Mouse (Mus musculus) inflammation-experienced regulatory T-cells, adult 16 weeks (primary cell): ENCODE measurements around the gene Dpy19l3. TPM values are rescaled to one million over a fixed set of nuclear protein-coding genes. Genes with fewer than 3 reads are reported as not detected.

ENCODE experiments used
- polyA plus RNA-seq: library from polyadenylated mRNA; unstranded; fragments of 100-300 nt; shearing (Covaris generic); gene quantifications from one replicate; pipeline ENCODE4 v1.2.1, GENCODE M21; 2017

Gene Dpy19l3
- 66.3 TPM for polyA plus RNA-seq

GRCm38 (mm10) chr7:35754033-35754885 lies at the start of gene Dpy19l3:
Gene Dpy19l3 (minus strand): TSS chr7:35754454.

GRCm38 (mm10) chr7:35802906-35803595 lies 48.8 kb upstream of the Dpy19l3 start, which contains the start of gene Zfp507:
Gene Zfp507 (minus strand): TSS chr7:35803003.

GRCm38 (mm10) chr7:35647101-35647698 lies 107.1 kb downstream of the Dpy19l3 start, which contains the start of gene Pdcd5:
Gene Pdcd5 (minus strand): TSS chr7:35647521.

Other genes with a start within 250 kb of the Dpy19l3 start
- gene Tdrd12, start 216.7 kb downstream of the Dpy19l3 start, polyA plus RNA-seq = not detected
- gene Nudt19, start 198.2 kb downstream of the Dpy19l3 start, polyA plus RNA-seq = 51.1 TPM
- not detected for gene Rgs9bp, start 168.9 kb downstream of the Dpy19l3 start, polyA plus RNA-seq
- 82.9 TPM for gene Ankrd27, start 168.2 kb downstream of the Dpy19l3 start, polyA plus RNA-seq
- 78.1 TPM for gene Pdcd5, start 106.9 kb downstream of the Dpy19l3 start, polyA plus RNA-seq
- 26.6 TPM for gene Zfp507, start 48.5 kb upstream of the Dpy19l3 start, polyA plus RNA-seq